Mouse (Mus musculus): ENCODE measurements around the gene Cyp2t4.

DNA sequence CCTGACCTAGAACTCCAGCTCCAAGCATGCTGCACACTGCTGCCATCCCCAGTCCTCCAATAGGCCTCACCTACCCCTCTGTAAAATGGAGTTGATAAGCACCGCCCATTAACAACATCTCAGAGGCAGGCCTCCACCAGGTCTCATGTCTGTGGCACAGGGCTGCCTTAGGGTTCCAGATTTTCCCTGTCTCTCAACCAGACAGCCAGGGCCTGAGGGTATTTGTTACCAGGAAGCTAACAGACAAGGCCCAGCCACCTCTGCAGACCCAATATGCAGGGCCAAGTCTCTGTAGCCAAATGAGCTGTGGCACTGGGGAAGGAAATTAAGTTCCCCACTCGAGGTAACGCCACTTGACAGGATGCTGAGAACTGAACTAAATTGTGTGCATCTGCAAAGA lies 7.4 kb downstream of the Cyp2t4 start:
- TF ChIP-seq CTCF (IDR thresholded peaks at IDR 0.05; ENCODE audit: control insufficient read depth, insufficient read depth, insufficient replicate concordance, low read depth, low read length): no peak
- TF ChIP-seq POLR2A (IDR thresholded peaks at IDR 0.05; ENCODE audit: control insufficient read depth, low read depth, low read length): no peak

Data from testis, adult 2 months (tissue).